Mouse (Mus musculus) CH12.LX (cell line): ENCODE data around the gene Gmds. TPM values are rescaled to one million over a fixed set of nuclear protein-coding genes. Genes with fewer than 3 reads are reported as not detected.
A peak's percentile ranks its signal among the peaks of the same experiment; 100 is the strongest.

Source experiments
- DNase-seq: peaks from one replicate; pipeline ENCODE4 v3.0.0-alpha.2; 2013; ENCODE audit errors: extremely low read depth
- H3K27ac ChIP-seq: 2 replicates; pipeline ENCODE4 v1.5.1; 2012; ENCODE audit warnings: low read depth, mild to moderate bottlenecking, control low read depth, moderate library complexity; ENCODE audit not compliant: insufficient read depth
- H3K27me3 ChIP-seq: replicated peaks from 2 replicates; pipeline ENCODE3; 2012; ENCODE audit warnings: inconsistent platforms
- H3K36me3 ChIP-seq, 2 experiments: replicated peaks in 1 of 2; 2 replicates each; pipeline versions ENCODE3 to v1.6.1; 2012; ENCODE audit warnings: inconsistent platforms in 1 of 2, low read length in 1 of 2, mild to moderate bottlenecking in 1 of 2, mixed read lengths in 1 of 2, moderate library complexity in 1 of 2; ENCODE audit not compliant: control insufficient read depth in 1 of 2, insufficient read depth in 1 of 2
- H3K4me1 ChIP-seq, 2 experiments: 2 replicates each; pipeline ENCODE4 v1.6.1; 2012; ENCODE audit warnings: inconsistent platforms in 1 of 2, moderate library complexity in 1 of 2; ENCODE audit not compliant: insufficient read depth in 2 of 2, control insufficient read depth in 1 of 2
- H3K4me2 ChIP-seq: 2 replicates; pipeline ENCODE4 v1.6.1; 2012; ENCODE audit warnings: low read depth, mild to moderate bottlenecking, control low read depth; ENCODE audit not compliant: poor library complexity, insufficient read depth, severe bottlenecking
- H3K4me3 ChIP-seq, 3 experiments: fragments of 150-350 bp in 1 of 3; sonication (generic) in 1 of 3; replicated peaks in 1 of 3; 2 replicates each; pipeline versions ENCODE3 to v1.5.1; 2011 to 2012; ENCODE audit warnings: low read depth in 2 of 3, low read length in 2 of 3, mild to moderate bottlenecking in 2 of 3, moderate library complexity in 2 of 3, control low read depth in 1 of 3, improper control_type of control experiment in 1 of 3, inconsistent platforms in 1 of 3, mixed read lengths in 1 of 3; ENCODE audit not compliant: poor library complexity in 1 of 3
- H3K79me2 ChIP-seq: replicated peaks from 2 replicates; pipeline ENCODE4 v1.6.1; 2012; ENCODE audit warnings: mild to moderate bottlenecking, moderate library complexity; ENCODE audit not compliant: control insufficient read depth, poor library complexity, insufficient read depth, severe bottlenecking; ENCODE audit errors: extremely low read depth
- H3K9ac ChIP-seq: 2 replicates; pipeline ENCODE4 v1.6.1; 2012; ENCODE audit warnings: low read depth, mild to moderate bottlenecking, control low read depth, moderate library complexity; ENCODE audit not compliant: insufficient read depth
- H3K9me3 ChIP-seq: replicated peaks from 2 replicates; pipeline ENCODE3; 2012; ENCODE audit warnings: low read length, inconsistent platforms, mixed read lengths
- CTCF ChIP-seq, 2 experiments: IDR thresholded peaks in 1 of 2; conservative IDR thresholded peaks in 1 of 2; 2 replicates each; pipeline ENCODE4 v1.5.1; 2011 to 2012; ENCODE audit warnings: low read depth in 2 of 2, low read length in 2 of 2, improper control_type of control experiment in 1 of 2, inconsistent platforms in 1 of 2, mild to moderate bottlenecking in 1 of 2, moderate library complexity in 1 of 2
- E2F4 ChIP-seq: IDR thresholded peaks from 2 replicates; pipeline ENCODE4 v1.6.1; 2011; ENCODE audit warnings: low read depth, low read length, improper control_type of control experiment; ENCODE audit not compliant: insufficient replicate concordance
- EP300 ChIP-seq: IDR thresholded peaks from 2 replicates; pipeline ENCODE4 v1.6.1; 2011; ENCODE audit warnings: low read length, improper control_type of control experiment
- HCFC1 ChIP-seq: IDR thresholded peaks from 2 replicates; pipeline ENCODE4 v1.6.1; 2012; ENCODE audit warnings: low read depth, mild to moderate bottlenecking, inconsistent platforms, low read length, improper control_type of control experiment
- IRF4 ChIP-seq: IDR thresholded peaks from 2 replicates; pipeline ENCODE4 v1.6.1; 2014; ENCODE audit warnings: low read depth, mild to moderate bottlenecking, inconsistent platforms, low read length, improper control_type of control experiment
- JUND ChIP-seq: conservative IDR thresholded peaks from 2 replicates; pipeline ENCODE4 v1.6.1; 2011; ENCODE audit warnings: low read depth, low read length, improper control_type of control experiment
- KAT2A ChIP-seq: IDR thresholded peaks from 2 replicates; pipeline ENCODE4 v1.6.1; 2012; ENCODE audit warnings: low read length, improper control_type of control experiment, inconsistent platforms; ENCODE audit not compliant: insufficient replicate concordance
- MAZ ChIP-seq: IDR thresholded peaks from 2 replicates; pipeline ENCODE4 v1.6.1; 2012; ENCODE audit warnings: low read depth, mild to moderate bottlenecking, inconsistent platforms, low read length, improper control_type of control experiment, moderate library complexity
- RAD21 ChIP-seq: IDR thresholded peaks from 2 replicates; pipeline ENCODE4 v1.6.1; 2011; ENCODE audit warnings: low read depth, mild to moderate bottlenecking, low read length, improper control_type of control experiment, moderate library complexity
- SIN3A ChIP-seq: IDR thresholded peaks from 2 replicates; pipeline ENCODE4 v1.6.1; 2012; ENCODE audit warnings: low read length, improper control_type of control experiment, inconsistent platforms
- SMC3 ChIP-seq: IDR thresholded peaks from 2 replicates; pipeline ENCODE4 v1.6.1; 2011; ENCODE audit warnings: low read depth, low read length, improper control_type of control experiment
- TBP ChIP-seq: conservative IDR thresholded peaks from 2 replicates; pipeline ENCODE4 v1.6.1; 2011; ENCODE audit warnings: low read depth, low read length, improper control_type of control experiment
- TCF12 ChIP-seq: IDR thresholded peaks from 2 replicates; pipeline ENCODE4 v1.6.1; 2014; ENCODE audit warnings: low read depth, mild to moderate bottlenecking, inconsistent platforms, low read length, improper control_type of control experiment
- USF1 ChIP-seq: IDR thresholded peaks from 2 replicates; pipeline ENCODE4 v1.6.1; 2014; ENCODE audit warnings: low read depth, mild to moderate bottlenecking, inconsistent platforms, low read length, improper control_type of control experiment
- ZC3H11A ChIP-seq: IDR thresholded peaks from 2 replicates; pipeline ENCODE4 v1.6.1; 2012; ENCODE audit warnings: low read depth, mild to moderate bottlenecking, inconsistent platforms, low read length, improper control_type of control experiment
- dilution Hi-C: fragments of 300-500 bp; cut with MboI; formaldehyde crosslinking; loops from 2 replicates; pipeline ENCODE4 v1.14.3; 2020; ENCODE audit warnings: low sequenced_read_pairs; ENCODE audit not compliant: extremely low pct_unique_long_range_greater_than_20kb, extremely low pct_ligation_motif_present
- in situ Hi-C: fragments of 300-500 bp; cut with MboI; formaldehyde crosslinking; loops from 3 replicates; pipeline ENCODE4 v1.14.3; 2019; ENCODE audit warnings: low sequenced_read_pairs, low pct_ligation_motif_present, low pct_unique_long_range_greater_than_20kb, mixed read lengths
- polyA plus RNA-seq: library from polyadenylated mRNA; unstranded; fragments of >175 nt; gene quantifications from 2 replicates; pipeline ENCODE4 v1.2.1, GENCODE M21; 2012; ENCODE audit warnings: low read depth; ENCODE audit not compliant: insufficient read length
- total RNA-seq, 2 experiments: library from RNA; depleted of rRNA; stranded (reverse); fragments of 300-350 nt in 1 of 2; fragments of >200 nt in 1 of 2; gene quantifications; 2 replicates each; pipeline ENCODE4 v1.2.3; 2012 to 2014

Gene Gmds
- total and polyA plus RNA-seq, 3 experiments: 11.0 to 19.3 (median 15.1) TPM

- Histone ChIP-seq H3K4me3 (no peak overlapping the region), H3K79me2 (no peaks in the 10 kb centered on the region), H3K27ac (no peak overlapping the region), H3K27me3 (no peaks in the 10 kb centered on the region), H3K9me3 (no peaks in the 10 kb centered on the region), H3K4me1 (peaks cover 0 to 12% of the 10 kb centered on the region in 2 experiments; a peak in 2 of 4 replicates), H3K36me3 (no peaks in the 10 kb centered on the region), H3K4me2 (no peak overlapping the region), H3K9ac (no peak overlapping the region)
- no peak for TF ChIP-seq TCF12
- no peak for TF ChIP-seq IRF4
- TF ChIP-seq TBP: no peak
- no peak for TF ChIP-seq MAZ
- TF ChIP-seq E2F4: no peak
- TF ChIP-seq USF1: no peak
- TF ChIP-seq HCFC1: no peak
- in situ Hi-C loops: no loop called here
- DNase-seq: no peak
- dilution Hi-C loops: no loop called here
Observed at GRCm38 (mm10) chr13:32317354-32317753, 21.2 kb downstream of the Gmds start.

- in situ Hi-C loops (no loop called here), dilution Hi-C loops (no loop called here)
- H3K27ac ChIP-seq: no peak overlapping the region
- H3K4me1 ChIP-seq: peaks cover 0 to 11% of the 10 kb centered on the region in 2 experiments; a peak in 2 of 4 replicates
- no peak overlapping the region for H3K9ac ChIP-seq
- no peaks in the 10 kb centered on the region for H3K36me3 ChIP-seq
- no peak for TF ChIP-seq TCF12
- TF ChIP-seq ZC3H11A: peak; percentile 25; the same call in 1 of the 2 replicates
- TF ChIP-seq KAT2A: no peak
- TF ChIP-seq EP300: 0 out of 2 replicates have a peak, but pooled peaks have one; percentile 23
- TF ChIP-seq SIN3A: no peak
- no peak for TF ChIP-seq TBP
- peak; percentile 89 for TF ChIP-seq SMC3
- TF ChIP-seq JUND: peak; percentile 56
- TF ChIP-seq RAD21: peak; percentile 72
- peak; percentile 86 to 89 for TF ChIP-seq CTCF (conservative IDR thresholded peaks at IDR 0.05 in 1 of 2, IDR thresholded peaks at IDR 0.05 in 1 of 2; ENCODE audit: low read depth in 2 of 2, low read length in 2 of 2)
- H3K4me3 ChIP-seq: no peak overlapping the region
- no peaks in the 10 kb centered on the region for H3K9me3 ChIP-seq
- no peaks in the 10 kb centered on the region for H3K27me3 ChIP-seq
- peak overlapping the region; percentile 64; the same call in 1 of the 2 replicates for H3K4me2 ChIP-seq
- peak; percentile 76 for DNase-seq
- no peaks in the 10 kb centered on the region for H3K79me2 ChIP-seq
Observed at GRCm38 (mm10) chr13:32312663-32313062, 25.9 kb downstream of the Gmds start.
